Mouse (Mus musculus) forebrain, embryonic 15.5 days (tissue): Measurements from ENCODE around the gene Cyp2d10. TPM values are rescaled to one million over a fixed set of nuclear protein-coding genes. Genes with fewer than 3 reads are reported as not detected.

Experiments used
- ATAC-seq: fragments of 200-750 bp; cut with Nextera tagmentation; replicated peaks from 2 replicates; pipeline ENCODE4 v1.8.0; 2017; ENCODE audit warnings: mild to moderate bottlenecking, moderate TSS enrichment, moderate library complexity
- H3K27ac ChIP-seq: fragments of 300-500 bp; sonication (generic); replicated peaks from 2 replicates; pipeline ENCODE4 v1.5.1; 2015; ENCODE audit warnings: mild to moderate bottlenecking, inconsistent platforms
- H3K27me3 ChIP-seq: fragments of 300-500 bp; sonication (generic); 2 replicates; pipeline ENCODE4 v1.6.1; 2015; ENCODE audit warnings: inconsistent platforms
- H3K36me3 ChIP-seq: fragments of 300-500 bp; sonication (generic); 2 replicates; pipeline ENCODE4 v1.6.1; 2015; ENCODE audit warnings: mild to moderate bottlenecking, inconsistent platforms
- H3K4me1 ChIP-seq: fragments of 300-500 bp; sonication (generic); 2 replicates; pipeline ENCODE4 v1.6.1; 2015; ENCODE audit warnings: inconsistent platforms
- H3K4me2 ChIP-seq: fragments of 300-500 bp; sonication (generic); replicated peaks from 2 replicates; pipeline ENCODE4 v1.6.1; 2015; ENCODE audit warnings: mild to moderate bottlenecking, inconsistent platforms
- H3K4me3 ChIP-seq: fragments of 300-500 bp; sonication (generic); 2 replicates; pipeline ENCODE4 v1.5.1; 2015; ENCODE audit warnings: mild to moderate bottlenecking, inconsistent platforms
- H3K9ac ChIP-seq: fragments of 300-500 bp; sonication (generic); replicated peaks from 2 replicates; pipeline ENCODE4 v1.6.1; 2015; ENCODE audit warnings: mild to moderate bottlenecking, inconsistent platforms
- H3K9me3 ChIP-seq: fragments of 300-500 bp; sonication (generic); 2 replicates; pipeline ENCODE4 v1.6.1; 2016; ENCODE audit warnings: inconsistent platforms
- WGBS: fragments of 180-500 bp; shearing (Covaris S2); methylation state at CpG from one replicate; pipeline ENCODE4 v1.1.7; 2015; ENCODE audit warnings: mixed read lengths; 5-methylcytosine and 5-hydroxymethylcytosine counted together
- polyA plus RNA-seq: library from polyadenylated mRNA; unstranded; fragments of >200 nt; fragmentation: Nextera tagmentation; extraction: Ambion mirVana; gene quantifications from 2 replicates; pipeline ENCODE4 v1.2.1, GENCODE M21; 2015

Gene Cyp2d10
- polyA plus RNA-seq, 1 experiment from 2014 or later: not detected

DNA sequence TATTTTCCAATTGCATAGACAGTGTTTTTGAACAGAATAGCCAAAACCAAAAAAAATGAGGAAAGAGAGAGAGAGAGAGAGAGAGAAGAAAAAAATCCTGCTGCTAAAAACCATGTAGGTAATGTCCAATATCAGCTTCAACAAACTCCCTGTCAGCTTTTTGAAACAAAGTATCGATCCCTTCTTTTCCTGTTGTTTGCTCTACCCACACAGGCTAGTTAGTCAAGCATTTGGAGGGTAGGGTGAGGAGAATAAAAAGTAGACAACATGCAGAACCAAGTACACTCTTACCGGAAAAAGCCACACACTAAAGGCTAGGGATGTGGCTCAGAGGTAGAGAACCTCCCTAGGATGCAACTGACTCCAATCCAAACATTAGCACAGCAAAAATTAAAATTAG lies 21.3 kb downstream of the Cyp2d10 start:
- no peak overlapping the region for H3K4me2 ChIP-seq
- H3K4me1 ChIP-seq: peaks cover 5% of the 10 kb centered on the region
- no peak overlapping the region for H3K9ac ChIP-seq
- H3K36me3 ChIP-seq: no peaks in the 10 kb centered on the region
- 94% methylated on average over 2 of the region's 2 CpGs for WGBS
- no peak overlapping the region for H3K4me3 ChIP-seq
- ATAC-seq: no peak
- no peaks in the 10 kb centered on the region for H3K27me3 ChIP-seq
- no peak overlapping the region for H3K27ac ChIP-seq
- no peaks in the 10 kb centered on the region for H3K9me3 ChIP-seq

DNA sequence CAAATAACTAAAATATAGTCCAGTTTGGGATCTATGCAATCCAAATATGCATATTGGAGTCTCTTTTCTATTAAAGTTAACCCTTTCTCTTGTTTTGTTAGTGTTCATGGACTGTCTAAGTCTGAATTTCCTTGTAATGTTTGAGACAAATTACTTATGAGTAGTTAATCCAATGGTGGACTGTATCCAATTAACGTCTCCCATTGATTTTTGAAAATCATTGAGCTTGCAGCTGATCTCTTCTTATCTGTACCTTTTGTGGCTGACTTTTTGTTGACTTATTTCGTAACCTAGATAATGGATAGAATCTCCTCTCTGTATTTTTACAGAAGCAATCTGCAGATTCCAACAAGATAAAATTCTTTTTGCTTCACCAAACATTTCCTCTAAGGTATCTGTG lies 24.6 kb downstream of the Cyp2d10 start:
- ATAC-seq: no peak
- Histone ChIP-seq H3K9ac (no peak overlapping the region), H3K9me3 (no peaks in the 10 kb centered on the region), H3K4me3 (no peak overlapping the region), H3K36me3 (no peaks in the 10 kb centered on the region), H3K4me2 (no peak overlapping the region), H3K27me3 (no peaks in the 10 kb centered on the region), H3K4me1 (peaks cover 12% of the 10 kb centered on the region), H3K27ac (no peak overlapping the region)
- 89% methylated on average over 2 of the region's 2 CpGs for WGBS

DNA sequence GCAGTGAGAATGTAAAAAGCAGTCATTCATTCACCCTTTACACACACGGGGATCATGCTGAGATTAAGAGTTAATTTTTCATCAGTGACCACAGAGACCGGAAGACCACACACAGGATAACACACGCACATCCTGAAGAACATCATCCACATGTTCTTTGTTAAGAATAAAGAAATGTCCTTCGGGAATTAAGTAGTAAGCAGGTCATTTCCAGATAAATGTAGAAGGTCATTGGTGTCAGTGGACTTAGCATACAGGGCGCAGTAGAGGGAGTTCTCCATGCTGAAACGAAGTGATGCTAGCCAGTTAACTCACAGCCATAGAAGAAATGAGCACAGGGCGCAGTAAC lies 26.3 kb downstream of the Cyp2d10 start:
- no peak overlapping the region for H3K27ac ChIP-seq
- peak overlapping the region; percentile 35 for H3K4me3 ChIP-seq
- WGBS: 38% methylated on average over 7 of the region's 7 CpGs
- no peaks in the 10 kb centered on the region for H3K9me3 ChIP-seq
- no peak overlapping the region for H3K9ac ChIP-seq
- ATAC-seq: no peak
- H3K27me3 ChIP-seq: no peaks in the 10 kb centered on the region
- peaks cover 23% of the 10 kb centered on the region for H3K4me1 ChIP-seq
- H3K36me3 ChIP-seq: no peaks in the 10 kb centered on the region
- peak overlapping the region; percentile 49 for H3K4me2 ChIP-seq

DNA sequence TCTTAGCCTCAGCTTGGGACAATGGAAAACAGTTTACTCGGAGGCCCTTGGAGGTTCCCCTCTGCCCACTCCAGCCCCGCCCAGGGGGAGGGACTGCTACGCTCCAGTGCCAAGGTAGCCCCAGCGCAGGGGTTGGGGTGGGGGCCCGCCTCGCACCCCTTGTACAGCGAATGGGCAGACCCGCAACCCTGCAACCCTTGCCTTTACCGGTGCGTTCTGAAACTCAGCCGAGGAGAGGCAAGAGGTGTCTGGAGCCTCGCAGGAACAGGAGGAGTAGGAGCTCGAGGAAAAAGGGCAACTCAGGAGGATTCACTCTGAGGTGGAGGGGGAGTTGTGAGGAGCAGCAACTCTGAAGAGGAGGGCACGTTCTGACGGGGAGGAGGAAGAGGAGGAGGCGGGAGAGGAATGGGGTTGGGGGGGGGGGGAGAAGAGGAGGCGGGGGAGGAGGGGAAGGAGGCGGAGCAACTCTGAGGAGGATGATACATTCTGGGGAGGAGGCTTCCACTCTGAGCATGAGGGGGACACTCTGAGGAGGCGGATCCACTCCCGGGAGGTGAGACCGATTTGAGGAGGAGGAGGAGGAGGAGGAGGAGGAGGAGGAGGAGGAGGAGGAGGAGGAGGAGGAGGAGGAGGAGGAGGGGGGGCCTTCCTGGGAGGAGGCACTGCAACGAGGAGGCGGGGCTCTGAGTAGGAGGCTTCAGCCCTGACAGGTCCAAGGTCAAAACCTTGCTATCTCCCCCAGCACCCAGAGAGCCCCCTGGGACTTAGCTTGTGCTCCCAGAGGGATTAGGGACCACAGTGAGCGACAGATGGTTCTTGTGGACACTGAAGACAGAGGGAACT lies 26.9 kb downstream of the Cyp2d10 start, which contains the start of gene Cyp2d22:
Cyp2d22 (minus strand) TSS at position 390 of the 843 bp plus-strand sequence.
- ATAC-seq: peak; percentile 85

GRCm38 (mm10) chr15:82379511-82379870 lies 27.5 kb downstream of the Cyp2d10 start:
- no peaks in the 10 kb centered on the region for H3K36me3 ChIP-seq
- peak overlapping the region; percentile 35 for H3K4me3 ChIP-seq
- H3K4me1 ChIP-seq: peaks cover 23% of the 10 kb centered on the region
- H3K4me2 ChIP-seq: peak overlapping the region; percentile 49
- ATAC-seq: peak; percentile 2; the same call in 1 of the 2 replicates
- no peaks in the 10 kb centered on the region for H3K9me3 ChIP-seq
- H3K27ac ChIP-seq: 0 out of 2 replicates have a peak overlapping the region, but pooled peaks have one; percentile 23
- H3K9ac ChIP-seq: 0 out of 2 replicates have a peak overlapping the region, but pooled peaks have one; percentile 24
- H3K27me3 ChIP-seq: no peaks in the 10 kb centered on the region
- WGBS: 23% methylated on average over 7 of the region's 7 CpGs

More for the DNA sequence above, 26.9 kb downstream of the Cyp2d10 start, which contains the start of gene Cyp2d22:
- peak within 1 kb of the TSS; percentile 49 for H3K4me2 ChIP-seq
- peak within 1 kb of the TSS; percentile 35 for H3K4me3 ChIP-seq
- no peaks in the 10 kb centered on the region for H3K9me3 ChIP-seq
- H3K9ac ChIP-seq: 0 out of 2 replicates have a peak within 1 kb of the TSS, but pooled peaks have one; percentile 24
- no peaks in the 10 kb centered on the region for H3K36me3 ChIP-seq
- 0 out of 2 replicates have a peak within 1 kb of the TSS, but pooled peaks have one; percentile 23 for H3K27ac ChIP-seq
- WGBS: 2% methylated on average over 18 of the region's 24 CpGs
- peaks cover 23% of the 10 kb centered on the region for H3K4me1 ChIP-seq
- H3K27me3 ChIP-seq: no peaks in the 10 kb centered on the region

DNA sequence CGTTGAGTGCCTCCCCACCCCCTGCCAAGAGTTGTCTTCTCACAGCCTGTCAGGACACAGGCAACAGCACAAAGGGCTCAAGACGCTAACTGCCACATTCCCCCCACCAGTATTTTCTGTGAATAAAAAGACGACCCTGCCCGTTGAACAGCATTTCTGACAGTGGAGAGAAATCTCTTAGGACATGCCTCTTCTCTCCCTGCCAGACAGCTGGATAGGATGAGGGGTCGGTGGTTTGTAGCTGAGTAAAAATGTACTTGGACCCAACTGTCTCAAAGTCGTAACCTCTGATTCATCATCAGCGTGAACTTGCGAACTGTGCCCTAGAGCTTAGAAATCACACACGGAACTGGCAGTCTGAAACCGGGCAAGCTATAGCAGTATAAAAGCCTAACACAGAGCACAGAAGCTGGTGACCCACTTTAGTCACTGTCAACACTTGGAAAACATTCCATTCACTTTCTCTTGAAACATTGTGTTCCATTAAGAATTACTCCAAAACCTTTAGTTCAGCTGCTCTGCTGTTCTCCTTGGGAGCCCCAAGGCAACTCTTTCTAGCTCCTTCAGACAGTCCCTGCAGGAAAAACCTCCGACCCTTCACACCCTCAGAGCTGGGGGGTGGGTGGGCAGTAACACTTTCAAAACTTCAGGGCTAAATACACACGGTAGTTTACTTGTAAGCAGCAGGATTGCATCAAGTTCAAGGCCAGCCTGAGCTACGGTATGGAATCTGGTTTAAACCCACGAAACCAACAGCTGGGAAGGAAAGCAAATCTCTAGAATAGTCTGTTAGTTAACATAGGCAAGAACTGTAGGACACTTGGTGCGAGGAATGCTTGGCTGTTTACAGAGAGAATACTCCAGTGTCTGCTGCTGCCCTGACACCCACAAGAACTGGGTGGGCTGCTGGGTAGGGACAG lies 28.5 kb downstream of the Cyp2d10 start:
- H3K4me1 ChIP-seq: peaks cover 23% of the 10 kb centered on the region
- H3K4me3 ChIP-seq: no peak overlapping the region
- H3K27me3 ChIP-seq: no peaks in the 10 kb centered on the region
- 54% methylated on average over 15 of the region's 15 CpGs for WGBS
- H3K9ac ChIP-seq: no peak overlapping the region
- ATAC-seq: no peak
- no peaks in the 10 kb centered on the region for H3K36me3 ChIP-seq
- no peak overlapping the region for H3K27ac ChIP-seq
- no peak overlapping the region for H3K4me2 ChIP-seq
- H3K9me3 ChIP-seq: no peaks in the 10 kb centered on the region

DNA sequence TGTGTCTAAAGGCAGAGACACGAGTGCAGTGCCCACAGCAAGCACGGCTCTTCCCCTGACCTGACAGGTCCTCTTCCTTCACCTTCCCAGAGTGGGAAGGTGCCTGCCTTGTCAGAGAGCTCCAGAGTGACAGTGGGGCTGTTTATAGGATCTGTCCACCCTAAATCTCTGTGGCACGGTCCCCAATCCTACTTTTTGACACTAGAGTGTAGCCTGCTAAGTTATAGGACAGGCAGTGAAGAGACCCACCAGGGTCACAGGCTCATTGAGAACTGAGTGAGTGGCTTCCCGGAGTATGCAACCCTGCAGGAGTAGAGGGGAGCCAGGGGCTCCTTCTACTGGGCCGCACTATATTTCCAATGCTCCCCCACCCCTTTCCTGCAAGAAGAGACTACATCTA lies 29.3 kb downstream of the Cyp2d10 start:
- ATAC-seq: no peak
- H3K4me1 ChIP-seq: peaks cover 23% of the 10 kb centered on the region
- WGBS: 85% methylated on average over 5 of the region's 5 CpGs

DNA sequence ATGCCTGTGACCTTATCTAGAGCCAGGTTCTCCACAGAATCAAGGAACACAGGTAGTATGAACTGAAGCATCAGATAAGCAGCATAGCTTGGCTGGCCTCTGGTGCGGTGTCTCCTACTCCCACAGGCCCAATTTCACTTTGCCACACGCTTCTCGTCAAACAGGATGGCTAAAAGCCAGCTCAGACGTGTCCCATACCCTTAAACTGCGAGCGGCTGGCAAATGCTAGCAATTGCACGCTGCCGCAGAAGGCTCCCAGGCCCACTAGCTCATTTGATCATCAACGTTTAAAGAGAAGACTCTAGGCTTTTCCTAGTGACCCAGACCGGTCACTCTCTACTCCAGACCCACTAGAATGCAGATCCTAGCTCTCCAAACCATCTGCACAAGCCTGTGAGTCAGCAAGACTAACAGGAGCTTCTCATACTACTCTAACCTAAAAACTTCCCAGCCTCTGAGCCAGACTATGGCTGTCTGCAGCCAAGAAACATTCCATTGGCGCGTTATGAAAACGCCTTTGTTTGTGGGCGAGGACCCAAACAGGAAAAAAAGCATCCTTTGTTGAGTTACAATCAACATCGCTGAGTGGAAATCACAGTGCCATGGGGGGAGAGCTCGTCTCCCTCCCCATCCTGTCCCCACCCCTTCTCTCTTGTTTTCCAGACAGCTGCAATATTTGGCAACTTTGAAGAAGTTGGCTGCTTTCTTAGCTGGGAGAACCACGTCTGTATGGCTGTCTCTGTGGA lies 30.4 kb downstream of the Cyp2d10 start:
- Histone ChIP-seq H3K4me1 (peaks cover 23% of the 10 kb centered on the region), H3K27me3 (no peaks in the 10 kb centered on the region), H3K4me2 (no peak overlapping the region), H3K4me3 (no peak overlapping the region), H3K9ac (no peak overlapping the region), H3K27ac (peak overlapping the region; percentile 35), H3K9me3 (no peaks in the 10 kb centered on the region), H3K36me3 (no peaks in the 10 kb centered on the region)
- ATAC-seq: 0 out of 2 replicates have a peak, but pooled peaks have one; percentile 33
- 38% methylated on average over 17 of the region's 17 CpGs for WGBS

More for the DNA sequence above, 29.3 kb downstream of the Cyp2d10 start:
- no peaks in the 10 kb centered on the region for H3K9me3 ChIP-seq
- no peak overlapping the region for H3K4me2 ChIP-seq
- no peak overlapping the region for H3K27ac ChIP-seq
- no peak overlapping the region for H3K9ac ChIP-seq
- H3K4me3 ChIP-seq: no peak overlapping the region
- H3K27me3 ChIP-seq: no peaks in the 10 kb centered on the region
- H3K36me3 ChIP-seq: no peaks in the 10 kb centered on the region

GRCm38 (mm10) chr15:82375855-82376254 lies 31.1 kb downstream of the Cyp2d10 start:
- 87% methylated on average over 9 of the region's 9 CpGs for WGBS
- no peak overlapping the region for H3K4me2 ChIP-seq
- H3K9ac ChIP-seq: no peak overlapping the region
- H3K9me3 ChIP-seq: no peaks in the 10 kb centered on the region
- no peak overlapping the region for H3K27ac ChIP-seq
- no peak for ATAC-seq
- H3K4me1 ChIP-seq: peaks cover 19% of the 10 kb centered on the region
- H3K4me3 ChIP-seq: no peak overlapping the region
- no peaks in the 10 kb centered on the region for H3K36me3 ChIP-seq
- no peaks in the 10 kb centered on the region for H3K27me3 ChIP-seq

- Histone ChIP-seq H3K4me3 (no peak overlapping the region), H3K4me2 (no peak overlapping the region), H3K27me3 (no peaks in the 10 kb centered on the region), H3K4me1 (peaks cover 10% of the 10 kb centered on the region; the same call in 1 of the 2 replicates), H3K9ac (no peak overlapping the region), H3K36me3 (no peaks in the 10 kb centered on the region), H3K27ac (no peak overlapping the region), H3K9me3 (no peaks in the 10 kb centered on the region)
- 78% methylated on average over 5 of the region's 5 CpGs for WGBS
- no peak for ATAC-seq
These were observed 32.6 kb downstream of the Cyp2d10 start for GRCm38 (mm10) chr15:82374437-82374836.

DNA sequence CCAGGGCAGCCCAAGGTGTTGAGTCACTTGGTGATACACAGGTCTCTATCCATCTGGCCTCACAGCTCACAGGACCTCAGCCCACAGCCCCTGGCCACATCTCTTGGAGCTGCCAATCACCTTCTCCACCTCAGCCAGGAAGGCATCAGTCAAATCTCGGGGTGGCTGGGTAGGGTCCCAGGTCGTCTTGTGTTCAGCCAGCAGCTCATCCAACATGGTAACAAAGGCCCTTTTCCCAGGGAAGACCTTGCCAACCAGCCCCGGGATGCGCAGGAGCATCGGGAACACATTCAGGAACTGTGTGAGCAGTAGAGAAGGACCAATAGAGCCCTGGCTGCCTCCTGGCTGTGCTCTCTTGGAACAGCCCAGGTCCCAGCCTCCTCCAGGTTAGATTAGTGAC lies 34.0 kb downstream of the Cyp2d10 start:
- peaks cover 10% of the 10 kb centered on the region; the same call in 1 of the 2 replicates for H3K4me1 ChIP-seq
- H3K4me3 ChIP-seq: no peak overlapping the region
- no peak overlapping the region for H3K9ac ChIP-seq
- no peak overlapping the region for H3K27ac ChIP-seq
- ATAC-seq: no peak
- no peaks in the 10 kb centered on the region for H3K36me3 ChIP-seq
- H3K27me3 ChIP-seq: no peaks in the 10 kb centered on the region
- 87% methylated on average over 5 of the region's 5 CpGs for WGBS
- H3K4me2 ChIP-seq: no peak overlapping the region
- H3K9me3 ChIP-seq: no peaks in the 10 kb centered on the region
